Mouse (Mus musculus) lung, postnatal 0 days (tissue): ENCODE measurements at regions not wholly inside any gene's neighbourhood (a gene's known extent, or its start where the extent isn't known, plus 50 kb on each side); places are given as distances from the start of the nearest gene placed in this dataset.

ENCODE experiments used
- CTCF ChIP-seq: IDR thresholded peaks from 2 replicates; pipeline ENCODE4 v1.5.1; 2016; ENCODE audit warnings: antibody characterized with exemption, mild to moderate bottlenecking
- EP300 ChIP-seq: IDR thresholded peaks from 2 replicates; pipeline ENCODE4 v1.6.1; 2016; ENCODE audit warnings: antibody characterized with exemption, mild to moderate bottlenecking, control low read depth

DNA sequence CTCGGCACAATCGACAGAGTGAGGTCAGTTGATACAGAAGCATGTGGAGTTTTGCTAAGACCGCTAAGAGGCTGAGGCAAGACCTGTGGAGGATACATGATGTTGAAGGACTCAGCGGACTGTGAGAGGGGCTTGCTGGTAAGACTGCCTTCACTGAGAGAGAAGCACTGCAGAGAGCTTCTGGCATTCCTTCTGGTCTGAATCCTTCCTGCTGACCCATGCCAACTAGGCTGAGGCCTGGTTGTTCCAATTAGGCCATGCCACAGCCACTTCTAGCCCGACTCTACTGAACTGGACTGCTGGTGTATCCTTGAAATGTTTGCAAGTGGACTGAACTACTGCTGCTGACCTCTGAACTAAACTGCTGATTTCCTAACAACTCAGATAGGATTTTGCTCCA, 187.0 kb upstream of the Pld5 start:
- TF ChIP-seq EP300 (no peak), CTCF (no peak)
